Mouse (Mus musculus): Measurements from ENCODE around the gene Actrt3. TPM values are rescaled to one million over a fixed set of nuclear protein-coding genes. Genes with fewer than 3 reads are reported as not detected.

The Actrt3 gene
- 0.13 TPM in 1 of 2 replicates, not detected in the other for polyA plus RNA-seq (2014; fragmentation: Nextera tagmentation; extraction: Ambion mirVana)

DNA sequence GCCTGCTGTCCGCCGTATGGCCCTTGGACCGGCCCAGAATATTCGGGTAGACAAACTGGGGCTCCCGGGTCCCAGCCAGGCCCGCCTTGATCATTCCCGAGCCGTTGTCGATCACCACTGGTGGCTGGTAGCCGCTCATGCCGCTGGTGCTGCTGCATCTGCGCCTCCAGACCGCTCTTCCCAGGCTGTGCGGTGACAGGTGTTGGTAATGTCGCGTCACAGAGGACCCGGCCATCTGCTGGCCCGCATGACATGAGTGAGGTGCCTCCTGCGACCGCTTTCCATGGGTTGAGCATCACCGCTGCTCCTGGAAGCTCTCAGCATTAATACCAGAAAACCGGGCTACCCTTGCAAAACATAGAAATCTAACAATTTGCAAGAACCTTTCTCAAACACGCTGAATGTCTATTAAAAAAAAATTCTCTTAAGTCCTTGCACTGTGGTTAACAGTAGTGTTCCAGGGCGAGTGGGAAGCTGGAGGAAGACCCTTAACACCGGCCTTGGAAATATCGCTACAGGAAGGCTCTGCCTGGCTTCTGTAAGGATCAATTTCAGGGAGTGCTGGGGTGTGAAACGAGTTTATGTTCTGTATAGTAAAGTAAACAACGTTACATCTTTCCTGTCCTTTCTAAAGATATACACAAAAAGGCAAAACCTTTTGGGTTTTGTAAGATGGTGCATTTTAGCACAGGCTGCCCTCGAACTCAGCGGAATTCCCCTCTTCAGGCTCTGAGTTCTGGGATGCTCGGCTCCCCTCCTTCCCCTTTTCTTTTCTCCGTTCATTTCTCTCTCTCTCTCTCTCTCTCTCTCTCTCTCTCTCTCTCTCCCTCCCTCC lies at the start of gene Actrt3:
TSS of gene Actrt3 (minus strand) at position 229 of the 835 bp plus-strand sequence.
- peaks cover 6% of the 10 kb centered on the region; the same call in 1 of the 2 replicates for H3K36me3 ChIP-seq (ENCODE audit: control insufficient read depth, insufficient read depth, low read length)
- peaks cover 11% of the 10 kb centered on the region; the same call in 1 of the 2 replicates for H3K27me3 ChIP-seq (replicated peaks; ENCODE audit: control insufficient read depth, insufficient read depth, low read length)
- 2% methylated on average over 32 of the region's 32 CpGs for WGBS
- H3K9me3 ChIP-seq (ENCODE audit: control insufficient read depth, low read length) = no peaks in the 10 kb centered on the region
- peak within 1 kb of the TSS; percentile 52 for H3K9ac ChIP-seq (ENCODE audit: low read depth, low read length)
- peak within 1 kb of the TSS; percentile 54 for H3K27ac ChIP-seq (replicated peaks; ENCODE audit: low read depth, low read length)
- peaks cover 16% of the 10 kb centered on the region for H3K4me1 ChIP-seq (ENCODE audit: control insufficient read depth, insufficient read depth, low read length)
- ATAC-seq (ENCODE audit: low read depth) = no peak
- DNase-seq (ENCODE audit: low spot score) = peak; percentile 43
- H3K4me2 ChIP-seq (ENCODE audit: low read depth, low read length) = peak within 1 kb of the TSS; percentile 84
- H3K4me3 ChIP-seq (ENCODE audit: low read depth, low read length) = peak within 1 kb of the TSS; percentile 96

DNA sequence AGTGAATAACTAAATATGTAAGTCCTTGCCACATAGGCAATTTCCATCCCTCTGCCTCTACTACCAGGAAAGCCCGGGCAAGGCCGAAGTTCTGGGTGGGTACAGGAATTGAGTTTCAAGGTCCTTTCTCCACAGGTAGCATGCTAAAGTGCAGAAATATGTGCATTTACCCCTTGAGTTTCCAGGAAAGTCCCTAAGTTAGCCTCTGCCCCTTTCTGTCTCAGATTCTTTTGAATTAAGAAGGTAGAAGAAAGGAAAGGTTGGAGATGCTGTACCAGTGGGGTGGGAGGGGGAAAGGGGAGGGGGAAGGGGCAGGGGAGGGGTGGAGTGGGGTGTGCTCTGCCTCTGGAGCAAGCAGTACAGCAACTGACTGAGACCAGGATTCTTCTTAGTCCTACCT lies 48.7 kb upstream of the Actrt3 start:
- Histone ChIP-seq H3K9me3 (ENCODE audit: control insufficient read depth, low read length) (no peaks in the 10 kb centered on the region), H3K27ac (replicated peaks; ENCODE audit: low read depth, low read length) (no peak overlapping the region), H3K4me1 (ENCODE audit: control insufficient read depth, insufficient read depth, low read length) (peaks cover 13% of the 10 kb centered on the region; the same call in 1 of the 2 replicates), H3K9ac (ENCODE audit: low read depth, low read length) (no peak overlapping the region), H3K4me2 (ENCODE audit: low read depth, low read length) (no peak overlapping the region), H3K27me3 (replicated peaks; ENCODE audit: control insufficient read depth, insufficient read depth, low read length) (peaks cover 21% of the 10 kb centered on the region), H3K36me3 (ENCODE audit: control insufficient read depth, insufficient read depth, low read length) (no peaks in the 10 kb centered on the region), H3K4me3 (ENCODE audit: low read depth, low read length) (no peak overlapping the region)
- ATAC-seq (ENCODE audit: low read depth) = no peak
- DNase-seq (ENCODE audit: low spot score) = no peak
- 100% methylated on average over 2 of the region's 2 CpGs for WGBS

DNA sequence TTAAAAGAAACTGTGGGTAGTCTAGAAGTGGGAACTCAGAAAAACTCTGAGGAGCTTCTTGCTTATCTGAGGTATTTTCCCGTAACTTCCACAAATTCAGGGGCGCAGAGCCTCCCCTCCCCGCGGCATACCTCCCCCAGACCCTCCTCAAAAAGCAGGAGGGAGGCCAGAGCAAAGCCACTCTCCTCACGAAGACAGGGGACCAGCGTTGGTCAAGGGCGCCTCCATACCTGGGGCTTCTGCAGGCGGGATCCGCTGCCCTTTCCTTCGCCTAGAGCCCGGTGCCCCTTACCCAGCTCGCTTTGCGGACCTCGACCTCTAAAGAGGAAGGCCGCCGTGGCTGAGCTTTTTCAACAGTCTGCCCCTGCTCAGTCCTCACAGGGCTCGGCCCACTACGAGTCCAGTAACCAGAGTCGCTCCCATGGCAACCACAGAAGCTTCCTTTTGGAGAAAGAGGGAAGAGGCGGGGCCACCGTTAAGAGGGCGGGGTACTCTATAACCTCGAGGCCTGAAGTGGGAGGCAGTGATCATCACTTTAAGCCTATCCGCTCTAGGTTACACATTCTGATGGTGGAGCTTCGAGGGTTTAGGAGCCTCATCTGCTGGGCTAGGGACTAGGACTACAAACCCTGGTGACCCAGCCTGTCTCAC lies 47.8 kb upstream of the Actrt3 start, which contains the start of gene Lrrc34:
TSS of gene Lrrc34 (minus strand) at position 430 of the 651 bp plus-strand sequence.
- ATAC-seq (ENCODE audit: low read depth) = peak; percentile 90
- DNase-seq (ENCODE audit: low spot score) = peak; percentile 89
- H3K9me3 ChIP-seq (ENCODE audit: control insufficient read depth, low read length) = no peaks in the 10 kb centered on the region

DNA sequence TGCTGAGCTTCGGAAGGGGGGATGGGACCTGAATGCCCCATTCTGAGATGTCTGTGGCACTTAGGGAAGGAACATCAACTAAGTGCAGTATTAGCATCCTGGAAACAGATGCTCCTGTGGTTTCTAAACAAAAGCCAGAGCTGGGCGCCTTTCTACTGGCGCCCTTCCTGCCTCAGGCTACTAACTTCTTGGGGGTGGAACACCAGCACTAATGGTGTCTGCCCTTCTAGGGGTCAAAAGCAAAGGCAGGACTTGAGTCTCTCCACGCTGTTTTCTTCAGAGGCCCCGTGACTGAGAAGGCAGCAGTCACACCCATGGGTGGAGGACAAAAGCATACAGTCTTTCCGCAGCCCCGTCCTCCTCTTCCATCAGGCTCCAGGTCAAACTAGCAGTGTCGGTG lies 47.0 kb upstream of the Actrt3 start:
- Histone ChIP-seq H3K4me3 (ENCODE audit: low read depth, low read length) (no peak overlapping the region), H3K27ac (replicated peaks; ENCODE audit: low read depth, low read length) (no peak overlapping the region), H3K36me3 (ENCODE audit: control insufficient read depth, insufficient read depth, low read length) (no peaks in the 10 kb centered on the region), H3K4me1 (ENCODE audit: control insufficient read depth, insufficient read depth, low read length) (peaks cover 13% of the 10 kb centered on the region; the same call in 1 of the 2 replicates), H3K9ac (ENCODE audit: low read depth, low read length) (no peak overlapping the region), H3K27me3 (replicated peaks; ENCODE audit: control insufficient read depth, insufficient read depth, low read length) (peaks cover 21% of the 10 kb centered on the region), H3K9me3 (ENCODE audit: control insufficient read depth, low read length) (no peaks in the 10 kb centered on the region), H3K4me2 (ENCODE audit: low read depth, low read length) (no peak overlapping the region)
- ATAC-seq (ENCODE audit: low read depth) (no peak), DNase-seq (ENCODE audit: low spot score) (no peak)
- WGBS = 35% methylated on average over 8 of the region's 8 CpGs

More for the DNA sequence above, 47.8 kb upstream of the Actrt3 start, which contains the start of gene Lrrc34:
- 3% methylated on average over 22 of the region's 25 CpGs for WGBS
- Histone ChIP-seq H3K27ac (replicated peaks; ENCODE audit: low read depth, low read length) (no peak within 1 kb of the TSS), H3K4me3 (ENCODE audit: low read depth, low read length) (peak within 1 kb of the TSS; percentile 38), H3K4me1 (ENCODE audit: control insufficient read depth, insufficient read depth, low read length) (peaks cover 13% of the 10 kb centered on the region; the same call in 1 of the 2 replicates), H3K9ac (ENCODE audit: low read depth, low read length) (peak within 1 kb of the TSS; percentile 56), H3K36me3 (ENCODE audit: control insufficient read depth, insufficient read depth, low read length) (no peaks in the 10 kb centered on the region), H3K4me2 (ENCODE audit: low read depth, low read length) (peak within 1 kb of the TSS; percentile 67), H3K27me3 (replicated peaks; ENCODE audit: control insufficient read depth, insufficient read depth, low read length) (peaks cover 21% of the 10 kb centered on the region)

DNA sequence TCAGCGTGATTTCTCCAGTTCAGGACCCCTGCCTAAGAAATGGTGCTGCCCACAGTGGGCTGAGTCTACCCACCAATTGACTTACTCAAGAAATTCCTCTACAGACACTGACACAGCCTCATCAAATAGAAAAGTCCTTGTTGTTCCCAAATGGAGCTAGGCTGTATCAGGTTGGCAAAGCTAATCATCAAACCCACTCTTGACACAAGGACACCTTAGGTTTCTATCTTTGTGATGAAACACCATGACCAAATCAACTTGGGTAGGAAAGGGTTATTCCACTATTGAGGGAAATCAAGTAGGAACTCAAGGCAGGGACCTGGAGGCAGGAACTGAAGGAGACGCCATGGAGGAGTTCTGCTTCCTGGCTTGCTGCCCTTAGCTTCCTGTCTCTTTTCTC lies 44.5 kb upstream of the Actrt3 start, which contains the start of gene Lrriq4:
TSS of gene Lrriq4 (plus strand) at position 301 of the 400 bp plus-strand sequence.
- 67% methylated on average over 2 of the region's 2 CpGs for WGBS
- peaks cover 5% of the 10 kb centered on the region; the same call in 1 of the 2 replicates for H3K27me3 ChIP-seq (replicated peaks; ENCODE audit: control insufficient read depth, insufficient read depth, low read length)
- ATAC-seq (ENCODE audit: low read depth) (no peak), DNase-seq (ENCODE audit: low spot score) (no peak)
- no peak within 1 kb of the TSS for H3K27ac ChIP-seq (replicated peaks; ENCODE audit: low read depth, low read length)
- H3K36me3 ChIP-seq (ENCODE audit: control insufficient read depth, insufficient read depth, low read length) = no peaks in the 10 kb centered on the region
- no peak within 1 kb of the TSS for H3K9ac ChIP-seq (ENCODE audit: low read depth, low read length)
- H3K9me3 ChIP-seq (ENCODE audit: control insufficient read depth, low read length) = no peaks in the 10 kb centered on the region
- no peak within 1 kb of the TSS for H3K4me2 ChIP-seq (ENCODE audit: low read depth, low read length)
- H3K4me3 ChIP-seq (ENCODE audit: low read depth, low read length) = no peak within 1 kb of the TSS
- H3K4me1 ChIP-seq (ENCODE audit: control insufficient read depth, insufficient read depth, low read length) = peaks cover 5% of the 10 kb centered on the region; the same call in 1 of the 2 replicates

DNA sequence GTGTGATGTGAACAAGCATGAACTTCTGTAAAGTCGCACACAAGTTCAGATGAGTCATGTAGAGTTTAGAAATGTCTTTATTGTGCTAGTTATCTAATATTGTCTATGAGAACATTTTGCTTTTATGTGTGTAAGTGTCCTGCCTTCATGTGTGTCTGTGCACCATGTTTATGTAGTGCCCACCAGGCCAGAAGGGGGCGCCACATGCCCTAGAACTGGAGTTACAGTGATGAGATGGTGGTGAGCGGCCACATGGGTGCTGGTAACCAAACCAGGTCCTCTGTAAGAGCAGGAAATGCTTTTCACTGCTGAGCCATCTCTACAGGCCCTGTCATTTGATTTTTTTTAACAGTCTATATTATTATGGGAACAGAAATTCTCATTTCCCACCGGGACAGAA lies 35.9 kb upstream of the Actrt3 start:
- ATAC-seq (ENCODE audit: low read depth) (no peak), DNase-seq (ENCODE audit: low spot score) (no peak)
- no peaks in the 10 kb centered on the region for H3K36me3 ChIP-seq (ENCODE audit: control insufficient read depth, insufficient read depth, low read length)
- H3K27ac ChIP-seq (replicated peaks; ENCODE audit: low read depth, low read length) = no peak overlapping the region
- no peaks in the 10 kb centered on the region for H3K9me3 ChIP-seq (ENCODE audit: control insufficient read depth, low read length)
- 74% methylated on average over 4 of the region's 4 CpGs for WGBS
- H3K9ac ChIP-seq (ENCODE audit: low read depth, low read length) = no peak overlapping the region
- H3K4me2 ChIP-seq (ENCODE audit: low read depth, low read length) = no peak overlapping the region
- H3K4me3 ChIP-seq (ENCODE audit: low read depth, low read length) = no peak overlapping the region
- no peaks in the 10 kb centered on the region for H3K4me1 ChIP-seq (ENCODE audit: control insufficient read depth, insufficient read depth, low read length)
- H3K27me3 ChIP-seq (replicated peaks; ENCODE audit: control insufficient read depth, insufficient read depth, low read length) = no peaks in the 10 kb centered on the region

DNA sequence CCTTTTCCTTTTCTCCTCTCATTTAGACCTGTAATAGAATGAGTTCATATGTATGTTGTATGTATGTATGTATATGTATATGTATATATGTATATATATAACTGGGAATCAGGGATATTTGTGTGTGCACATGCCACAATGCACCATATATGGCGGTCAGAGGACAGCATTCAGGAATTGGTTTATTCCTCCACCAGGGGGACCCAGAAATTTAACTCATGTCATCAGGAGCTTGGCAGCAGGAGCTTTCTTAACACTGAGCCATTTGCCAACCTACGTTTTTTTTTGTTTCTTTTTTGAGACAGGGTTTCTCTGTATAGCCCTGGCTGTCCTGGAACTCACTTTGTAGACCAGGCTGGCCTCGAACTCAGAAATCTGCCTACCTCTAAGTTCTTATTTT lies 33.9 kb upstream of the Actrt3 start:
- H3K4me2 ChIP-seq (ENCODE audit: low read depth, low read length) = no peak overlapping the region
- H3K27ac ChIP-seq (replicated peaks; ENCODE audit: low read depth, low read length) = no peak overlapping the region
- no peak for ATAC-seq (ENCODE audit: low read depth)
- no peak overlapping the region for H3K4me3 ChIP-seq (ENCODE audit: low read depth, low read length)
- no peak overlapping the region for H3K9ac ChIP-seq (ENCODE audit: low read depth, low read length)
- H3K4me1 ChIP-seq (ENCODE audit: control insufficient read depth, insufficient read depth, low read length) = no peaks in the 10 kb centered on the region
- DNase-seq (ENCODE audit: low spot score) = no peak
- no peaks in the 10 kb centered on the region for H3K9me3 ChIP-seq (ENCODE audit: control insufficient read depth, low read length)
- no peaks in the 10 kb centered on the region for H3K27me3 ChIP-seq (replicated peaks; ENCODE audit: control insufficient read depth, insufficient read depth, low read length)
- 50% methylated on average over 3 of the region's 3 CpGs for WGBS
- no peaks in the 10 kb centered on the region for H3K36me3 ChIP-seq (ENCODE audit: control insufficient read depth, insufficient read depth, low read length)

DNA sequence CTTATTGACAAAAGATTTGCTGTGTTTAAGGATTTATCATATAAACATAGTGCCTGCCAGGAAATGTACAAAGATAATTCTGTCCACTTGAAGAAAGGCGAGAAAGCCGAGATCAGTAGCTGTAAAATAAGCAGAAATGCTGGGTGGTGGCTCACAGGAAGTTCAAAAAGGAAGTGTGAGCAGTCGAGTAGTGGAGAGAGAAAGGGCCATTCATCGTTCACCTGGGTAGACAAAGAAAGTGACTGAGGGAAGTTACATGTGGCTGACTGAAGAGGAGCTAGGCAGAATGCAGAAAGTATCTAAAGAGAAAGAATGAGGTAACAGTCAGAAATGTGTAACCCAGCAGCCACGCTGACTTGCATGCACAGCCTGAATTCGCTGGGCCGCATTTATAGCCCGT lies 20.4 kb upstream of the Actrt3 start:
- H3K4me3 ChIP-seq (ENCODE audit: low read depth, low read length) = no peak overlapping the region
- no peaks in the 10 kb centered on the region for H3K9me3 ChIP-seq (ENCODE audit: control insufficient read depth, low read length)
- H3K36me3 ChIP-seq (ENCODE audit: control insufficient read depth, insufficient read depth, low read length) = peaks cover 41% of the 10 kb centered on the region
- H3K27ac ChIP-seq (replicated peaks; ENCODE audit: low read depth, low read length) = no peak overlapping the region
- no peak overlapping the region for H3K9ac ChIP-seq (ENCODE audit: low read depth, low read length)
- no peak for ATAC-seq (ENCODE audit: low read depth)
- no peaks in the 10 kb centered on the region for H3K27me3 ChIP-seq (replicated peaks; ENCODE audit: control insufficient read depth, insufficient read depth, low read length)
- 71% methylated on average over 8 of the region's 8 CpGs for WGBS
- no peak overlapping the region for H3K4me2 ChIP-seq (ENCODE audit: low read depth, low read length)
- DNase-seq (ENCODE audit: low spot score) = no peak
- no peaks in the 10 kb centered on the region for H3K4me1 ChIP-seq (ENCODE audit: control insufficient read depth, insufficient read depth, low read length)

Data from embryonic facial prominence, embryonic 14.5 days (tissue).